ENCODE assay signal across 8 mouse cellular contexts in genomic region chr2:125731763-125732560, GRCm38 (mm10). TPM values are rescaled to one million over a fixed set of nuclear protein-coding genes. Genes with fewer than 3 reads are reported as not detected.
DNase-seq lines count a peak whose midpoint lies in the region; ATAC-seq and TF ChIP-seq lines count a peak whose summit lies in the region.

No protein-coding gene starts in this region.

- peak; percentile 64; the same call in 1 of the 2 replicates for TF ChIP-seq POLR2A in brain, embryonic 14.5 days (IDR thresholded peaks at IDR 0.05; ENCODE audit: borderline replicate concordance, extremely low read depth, insufficient read depth, insufficient read length, poor library complexity, severe bottlenecking)

- no peaks in the 10 kb centered on the region; the same call in none of the 2 replicates for H3K4me1 ChIP-seq in heart, embryonic 11.5 days (ENCODE audit: control insufficient read depth, insufficient read depth, low read length)
- H3K4me1 ChIP-seq in kidney, embryonic 15.5 days = peaks cover 10% of the 10 kb centered on the region
- H3K4me1 ChIP-seq in limb, embryonic 15.5 days = peaks cover 13% of the 10 kb centered on the region

- H3K4me2 ChIP-seq in heart, embryonic 11.5 days = peak overlapping the region; percentile 79
- peak overlapping the region; percentile 89 for H3K4me2 ChIP-seq in kidney, embryonic 15.5 days
- peak overlapping the region; percentile 77 for H3K4me2 ChIP-seq in limb, embryonic 15.5 days

- peak overlapping the region; percentile 51 for H3K4me3 ChIP-seq in heart, embryonic 11.5 days (ENCODE audit: low read depth, low read length)
- peak overlapping the region; percentile 55 for H3K4me3 ChIP-seq in kidney, embryonic 15.5 days (replicated peaks)
- H3K4me3 ChIP-seq in limb, embryonic 15.5 days = peak overlapping the region; percentile 48

- peak overlapping the region; percentile 82 for H3K27ac ChIP-seq in heart, embryonic 11.5 days (ENCODE audit: low read depth, low read length)
- H3K27ac ChIP-seq in kidney, embryonic 15.5 days = peak overlapping the region; percentile 58; the same call in 1 of the 2 replicates
- H3K27ac ChIP-seq in limb, embryonic 15.5 days = peak overlapping the region; percentile 84

- 6% methylated on average over 35 of the region's 35 CpGs for WGBS in heart, embryonic 11.5 days (ENCODE audit: insufficient replicate concordance)
- WGBS in kidney, embryonic 15.5 days = 7% methylated on average over 35 of the region's 35 CpGs
- 7% methylated on average over 35 of the region's 35 CpGs for WGBS in limb, embryonic 15.5 days

- H3K9ac ChIP-seq in heart, embryonic 11.5 days (ENCODE audit: low read depth, low read length) = peak overlapping the region; percentile 86
- H3K9ac ChIP-seq in kidney, embryonic 15.5 days = peak overlapping the region; percentile 72
- peak overlapping the region; percentile 60 for H3K9ac ChIP-seq in limb, embryonic 15.5 days

- peak; percentile 84 for ATAC-seq in erythroblast, adult 5-6 weeks (replicated peaks; ENCODE audit: low FRiP score, poor library complexity, severe bottlenecking)
- ATAC-seq in heart, embryonic 11.5 days (replicated peaks; ENCODE audit: insufficient number of reproducible peaks, low FRiP score, low TSS enrichment) = peak; percentile 81
- peak; percentile 96 for ATAC-seq in kidney, embryonic 15.5 days (replicated peaks; ENCODE audit: low FRiP score)
- ATAC-seq in limb, embryonic 15.5 days (ENCODE audit: insufficient number of reproducible peaks, low FRiP score, low TSS enrichment, low read depth) = peak; percentile 93

- no peaks in the 10 kb centered on the region for H3K27me3 ChIP-seq in heart, embryonic 11.5 days (ENCODE audit: control insufficient read depth, insufficient read depth, low read length)
- H3K27me3 ChIP-seq in kidney, embryonic 15.5 days = peaks cover 13% of the 10 kb centered on the region; the same call in 1 of the 2 replicates
- H3K27me3 ChIP-seq in limb, embryonic 15.5 days = no peaks in the 10 kb centered on the region

- peak; percentile 99 for TF ChIP-seq CTCF in brain, embryonic 14.5 days (IDR thresholded peaks at IDR 0.05; ENCODE audit: borderline replicate concordance, extremely low read depth, insufficient read depth, insufficient read length)

- H3K9me3 ChIP-seq in heart, embryonic 11.5 days (replicated peaks; ENCODE audit: control insufficient read depth, low read length) = no peaks in the 10 kb centered on the region
- H3K9me3 ChIP-seq in kidney, embryonic 15.5 days (replicated peaks) = no peaks in the 10 kb centered on the region
- no peaks in the 10 kb centered on the region for H3K9me3 ChIP-seq in limb, embryonic 15.5 days

- H3K36me3 ChIP-seq in heart, embryonic 11.5 days (ENCODE audit: control insufficient read depth, insufficient read depth, low read length) = no peaks in the 10 kb centered on the region
- H3K36me3 ChIP-seq in kidney, embryonic 15.5 days = no peaks in the 10 kb centered on the region
- no peaks in the 10 kb centered on the region for H3K36me3 ChIP-seq in limb, embryonic 15.5 days

- peak; percentile 83 for DNase-seq in CD4-positive helper T cell, adult 2 months (ENCODE audit: low read depth, low spot score)
- DNase-seq in brain, embryonic 14.5 days (ENCODE audit: low read depth) = peak; percentile 98
- peak; percentile 47 to 69 for DNase-seq in monocyte, adult 2 months (ENCODE audit: low read depth in 1 of 2, low spot score in 2 of 2)
- peak; percentile 76 to 84 for DNase-seq in spleen, postnatal 14 days (ENCODE audit: low spot score in 2 of 2)

RNA-seq across cellular contexts. Expression of gene Shc4, which starts 8.0 kb away (rescaled TPM):
- polyA plus RNA-seq in brain, embryonic 14.5 days (2012; rRNA removed) = 1.3 and 2.9 TPM in 2 replicates
- total RNA-seq in erythroblast, adult 5-6 weeks (2015; ENCODE audit: low replicate concordance) = 0.38 and 1.3 TPM in 2 replicates
- total RNA-seq in erythroblast, adult 5-6 weeks (2017; ENCODE audit: low replicate concordance) = 1.1 and 2.7 TPM in 2 replicates
- polyA plus RNA-seq in heart, embryonic 11.5 days (2014; fragmentation: Nextera tagmentation; extraction: Ambion mirVana) = 1.2 and 2.0 TPM in 2 replicates
- 1.2 and 1.3 TPM in 2 replicates for polyA plus RNA-seq in kidney, embryonic 15.5 days (2015; fragmentation: Nextera tagmentation; extraction: Ambion mirVana)
- 1.8 TPM in 2 replicates for polyA plus RNA-seq in limb, embryonic 15.5 days (2015; fragmentation: Nextera tagmentation; extraction: Ambion mirVana)

RNA-seq across cellular contexts. Expression of gene Secisbp2l, which starts 50.7 kb away (rescaled TPM):
- 14.7 and 28.4 TPM in 2 replicates for polyA plus RNA-seq in brain, embryonic 14.5 days (2012; rRNA removed)
- total RNA-seq in erythroblast, adult 5-6 weeks (2015; ENCODE audit: low replicate concordance) = 10.9 and 12.5 TPM in 2 replicates
- 30.2 and 31.2 TPM in 2 replicates for total RNA-seq in erythroblast, adult 5-6 weeks (2017; ENCODE audit: low replicate concordance)
- 16.7 and 18.8 TPM in 2 replicates for polyA plus RNA-seq in heart, embryonic 11.5 days (2014; fragmentation: Nextera tagmentation; extraction: Ambion mirVana)
- 19.0 and 19.6 TPM in 2 replicates for polyA plus RNA-seq in kidney, embryonic 15.5 days (2015; fragmentation: Nextera tagmentation; extraction: Ambion mirVana)
- polyA plus RNA-seq in limb, embryonic 15.5 days (2015; fragmentation: Nextera tagmentation; extraction: Ambion mirVana) = 18.1 and 19.9 TPM in 2 replicates

RNA-seq across cellular contexts. Expression of gene Eid1, which starts 59.1 kb away (rescaled TPM):
- polyA plus RNA-seq in brain, embryonic 14.5 days (2012; rRNA removed) = 244 and 326 TPM in 2 replicates
- total RNA-seq in erythroblast, adult 5-6 weeks (2015; ENCODE audit: low replicate concordance) = 32.4 and 46.3 TPM in 2 replicates
- 39.1 and 39.9 TPM in 2 replicates for total RNA-seq in erythroblast, adult 5-6 weeks (2017; ENCODE audit: low replicate concordance)
- 182 and 197 TPM in 2 replicates for polyA plus RNA-seq in heart, embryonic 11.5 days (2014; fragmentation: Nextera tagmentation; extraction: Ambion mirVana)
- 116 and 119 TPM in 2 replicates for polyA plus RNA-seq in kidney, embryonic 15.5 days (2015; fragmentation: Nextera tagmentation; extraction: Ambion mirVana)
- 145 and 190 TPM in 2 replicates for polyA plus RNA-seq in limb, embryonic 15.5 days (2015; fragmentation: Nextera tagmentation; extraction: Ambion mirVana)

Comparison
In these comparisons a context has a peak if more than half of its experiments do, and no peak if none do; other contexts are left out.
1. Peak in every context shown above with its lines: DNase-seq, ATAC-seq, H3K4me3 ChIP-seq and H3K27ac ChIP-seq.